Mouse (Mus musculus): ENCODE data around the gene Olfr765. TPM values are rescaled to one million over a fixed set of nuclear protein-coding genes. Genes with fewer than 3 reads are reported as not detected.

The Olfr765 gene
- polyA plus RNA-seq, 1 experiment from 2014 or later, result not detected

DNA sequence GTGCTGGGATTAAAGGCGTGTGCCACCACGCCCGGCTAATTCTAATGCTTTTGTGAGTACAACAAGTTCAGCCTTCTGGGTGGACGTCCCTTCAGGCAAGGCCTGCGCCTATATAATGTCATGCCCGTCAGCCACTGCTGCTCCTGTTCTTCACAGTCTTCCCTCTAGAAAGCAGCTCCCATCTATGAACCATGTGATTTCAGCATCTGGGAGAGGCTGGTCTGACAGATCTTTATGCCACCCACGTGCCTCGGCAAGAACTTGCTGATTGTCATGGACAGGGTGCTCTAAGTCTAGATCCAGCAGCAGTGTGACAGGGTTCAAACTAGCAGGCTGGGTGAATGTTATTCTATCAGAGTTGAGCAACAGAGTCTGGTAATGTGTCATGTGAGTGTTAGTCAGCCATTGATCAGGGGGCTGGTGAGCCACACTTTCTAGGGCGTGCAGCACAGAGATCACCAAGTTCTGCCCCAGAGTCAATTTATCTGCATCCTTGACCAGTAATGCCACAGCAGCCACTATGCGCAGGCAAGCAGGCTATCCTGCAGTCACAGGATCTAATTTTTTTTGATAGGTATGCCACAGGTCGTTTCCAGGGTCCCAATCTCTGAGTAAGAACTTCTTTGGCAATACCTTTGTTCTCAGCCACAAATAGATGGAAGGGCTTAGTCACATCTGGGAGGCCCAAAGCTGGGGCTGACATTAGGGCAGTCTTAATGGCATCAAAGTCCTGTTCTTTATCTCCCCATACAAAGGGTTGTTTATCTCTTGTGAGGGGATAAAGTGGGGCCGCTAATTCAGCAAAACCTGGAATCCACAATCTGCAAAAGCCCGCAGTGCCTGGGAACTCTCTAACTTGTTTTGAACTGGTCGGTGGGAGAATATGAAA lies 45.5 kb downstream of the Olfr765 start:
- no peaks in the 10 kb centered on the region for H3K36me3 ChIP-seq
- no peak overlapping the region for H3K4me2 ChIP-seq (replicated peaks)
- no peaks in the 10 kb centered on the region for H3K4me1 ChIP-seq
- no peak for ATAC-seq (ENCODE audit: insufficient number of reproducible peaks, insufficient read depth, low FRiP score, low TSS enrichment)
- no peaks in the 10 kb centered on the region for H3K9me3 ChIP-seq
- H3K27ac ChIP-seq, result no peak overlapping the region
- no peak overlapping the region for H3K4me3 ChIP-seq
- no peak overlapping the region for H3K9ac ChIP-seq
- H3K27me3 ChIP-seq, result no peaks in the 10 kb centered on the region
- 79% methylated on average over 14 of the region's 14 CpGs for WGBS

GRCm38 (mm10) chr10:128996523-128997040 lies 53.2 kb downstream of the Olfr765 start:
- Histone ChIP-seq H3K36me3 (no peaks in the 10 kb centered on the region), H3K27me3 (no peaks in the 10 kb centered on the region), H3K27ac (no peak overlapping the region), H3K9ac (no peak overlapping the region), H3K4me3 (no peak overlapping the region), H3K4me1 (no peaks in the 10 kb centered on the region), H3K4me2 (replicated peaks) (no peak overlapping the region), H3K9me3 (no peaks in the 10 kb centered on the region)
- 72% methylated on average over 4 of the region's 4 CpGs for WGBS
- 0 out of 2 replicates have a peak, but pooled peaks have one; percentile 52 for ATAC-seq (ENCODE audit: insufficient number of reproducible peaks, insufficient read depth, low FRiP score, low TSS enrichment)

DNA sequence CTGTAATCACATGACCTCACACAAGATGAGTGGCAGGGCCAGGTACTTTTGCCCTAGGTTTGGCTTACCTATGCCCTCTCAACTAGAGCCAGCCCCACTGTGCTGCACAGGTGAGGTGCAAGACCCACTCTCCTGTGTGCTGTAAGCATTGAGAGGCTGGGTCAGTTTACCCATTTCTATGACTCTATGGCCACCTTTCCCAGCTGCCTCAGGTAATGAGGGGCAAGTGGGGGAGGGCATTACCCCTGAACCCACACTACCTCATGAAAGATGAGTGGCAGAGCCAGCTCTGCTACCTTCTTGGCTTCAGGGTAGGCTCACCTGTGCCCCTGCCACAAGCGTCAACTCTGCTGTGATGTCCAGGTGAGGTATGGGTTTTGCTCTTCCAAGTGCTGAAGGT lies 54.0 kb downstream of the Olfr765 start:
- no peak overlapping the region for H3K4me2 ChIP-seq (replicated peaks)
- no peaks in the 10 kb centered on the region for H3K27me3 ChIP-seq
- H3K4me3 ChIP-seq, result no peak overlapping the region
- H3K9me3 ChIP-seq, result no peaks in the 10 kb centered on the region
- no peak overlapping the region for H3K27ac ChIP-seq
- ATAC-seq (ENCODE audit: insufficient number of reproducible peaks, insufficient read depth, low FRiP score, low TSS enrichment), result no peak
- H3K36me3 ChIP-seq, result no peaks in the 10 kb centered on the region
- H3K4me1 ChIP-seq, result no peaks in the 10 kb centered on the region
- 82% methylated on average over 1 of the region's 1 CpGs for WGBS
- no peak overlapping the region for H3K9ac ChIP-seq

Other genes with a start within 250 kb of the Olfr765 start
- gene Dnajc14, start 245.9 kb downstream of the Olfr765 start, polyA plus RNA-seq (2016; fragmentation: Nextera tagmentation; extraction: Ambion mirVana), result 55.6 and 60.5 TPM in 2 replicates
- gene Tmem198b, start 245.6 kb downstream of the Olfr765 start, polyA plus RNA-seq (2016; fragmentation: Nextera tagmentation; extraction: Ambion mirVana), result 24.8 and 25.7 TPM in 2 replicates
- 227 and 230 TPM in 2 replicates for gene Sarnp, start 232.7 kb downstream of the Olfr765 start, polyA plus RNA-seq (2016; fragmentation: Nextera tagmentation; extraction: Ambion mirVana)
- 31.5 and 35.5 TPM in 2 replicates for gene Ormdl2, start 228.4 kb downstream of the Olfr765 start, polyA plus RNA-seq (2016; fragmentation: Nextera tagmentation; extraction: Ambion mirVana)
- 10.8 and 11.9 TPM in 2 replicates for gene Gdf11, start 158.3 kb downstream of the Olfr765 start, polyA plus RNA-seq (2016; fragmentation: Nextera tagmentation; extraction: Ambion mirVana)
- 459 and 465 TPM in 2 replicates for gene Cd63, start 149.0 kb downstream of the Olfr765 start, polyA plus RNA-seq (2016; fragmentation: Nextera tagmentation; extraction: Ambion mirVana)
- gene Rdh5, start 127.1 kb downstream of the Olfr765 start, polyA plus RNA-seq (2016; fragmentation: Nextera tagmentation; extraction: Ambion mirVana), result 14.2 and 14.7 TPM in 2 replicates
- 210 and 215 TPM in 2 replicates for gene Bloc1s1, start 126.0 kb downstream of the Olfr765 start, polyA plus RNA-seq (2016; fragmentation: Nextera tagmentation; extraction: Ambion mirVana)
- gene Itga7, start 116.2 kb downstream of the Olfr765 start, polyA plus RNA-seq (2016; fragmentation: Nextera tagmentation; extraction: Ambion mirVana), result 5.2 TPM in 2 replicates
- gene Mettl7b, start 89.0 kb downstream of the Olfr765 start, polyA plus RNA-seq (2016; fragmentation: Nextera tagmentation; extraction: Ambion mirVana), result 0.13 TPM in 1 of 2 replicates, not detected in the other
- not detected in 2 replicates for gene Olfr9, start 60.6 kb downstream of the Olfr765 start, polyA plus RNA-seq (2016; fragmentation: Nextera tagmentation; extraction: Ambion mirVana)
- gene Olfr763, start 39.2 kb downstream of the Olfr765 start, polyA plus RNA-seq (2016; fragmentation: Nextera tagmentation; extraction: Ambion mirVana), result not detected in 2 replicates
- not detected in 2 replicates for gene Olfr764-ps1, start 10.1 kb downstream of the Olfr765 start, polyA plus RNA-seq (2016; fragmentation: Nextera tagmentation; extraction: Ambion mirVana)
- gene Olfr766-ps1, start 19.0 kb upstream of the Olfr765 start, polyA plus RNA-seq (2016; fragmentation: Nextera tagmentation; extraction: Ambion mirVana), result not detected in 2 replicates
- gene Olfr767, start 32.9 kb upstream of the Olfr765 start, polyA plus RNA-seq (2016; fragmentation: Nextera tagmentation; extraction: Ambion mirVana), result not detected in 2 replicates
- not detected in 2 replicates for gene Olfr768, start 49.4 kb upstream of the Olfr765 start, polyA plus RNA-seq (2016; fragmentation: Nextera tagmentation; extraction: Ambion mirVana)
- not detected in 2 replicates for gene Olfr769, start 67.9 kb upstream of the Olfr765 start, polyA plus RNA-seq (2016; fragmentation: Nextera tagmentation; extraction: Ambion mirVana)
- not detected in 2 replicates for gene Olfr770, start 89.0 kb upstream of the Olfr765 start, polyA plus RNA-seq (2016; fragmentation: Nextera tagmentation; extraction: Ambion mirVana)
- not detected in 2 replicates for gene Olfr771, start 114.8 kb upstream of the Olfr765 start, polyA plus RNA-seq (2016; fragmentation: Nextera tagmentation; extraction: Ambion mirVana)
- gene Olfr772, start 127.9 kb upstream of the Olfr765 start, polyA plus RNA-seq (2016; fragmentation: Nextera tagmentation; extraction: Ambion mirVana), result not detected in 2 replicates
- not detected in 2 replicates for gene Olfr773, start 137.4 kb upstream of the Olfr765 start, polyA plus RNA-seq (2016; fragmentation: Nextera tagmentation; extraction: Ambion mirVana)
- not detected in 2 replicates for gene Olfr774, start 186.2 kb upstream of the Olfr765 start, polyA plus RNA-seq (2016; fragmentation: Nextera tagmentation; extraction: Ambion mirVana)
- not detected in 2 replicates for gene Olfr775, start 198.4 kb upstream of the Olfr765 start, polyA plus RNA-seq (2016; fragmentation: Nextera tagmentation; extraction: Ambion mirVana)
- gene Olfr776, start 209.1 kb upstream of the Olfr765 start, polyA plus RNA-seq (2016; fragmentation: Nextera tagmentation; extraction: Ambion mirVana), result not detected in 2 replicates
- not detected in 2 replicates for gene Olfr777, start 221.5 kb upstream of the Olfr765 start, polyA plus RNA-seq (2016; fragmentation: Nextera tagmentation; extraction: Ambion mirVana)

Data from embryonic facial prominence, embryonic 12.5 days (tissue).